Mouse (Mus musculus) c-Kit-positive CD71-negative TER-119-negative erythroid progenitor cells, embryonic 14.5 days (primary cell): ENCODE results near the gene Sox5.

ENCODE experiments used
- DNase-seq: peaks from one replicate; pipeline ENCODE4 v3.0.0-alpha.2; 2013; ENCODE audit warnings: low read depth

Sox5 gene

GRCm38 (mm10) chr6:144772175-144772918 is 9.4 kb downstream of the Sox5 start:
- DNase-seq, result no peak

DNA sequence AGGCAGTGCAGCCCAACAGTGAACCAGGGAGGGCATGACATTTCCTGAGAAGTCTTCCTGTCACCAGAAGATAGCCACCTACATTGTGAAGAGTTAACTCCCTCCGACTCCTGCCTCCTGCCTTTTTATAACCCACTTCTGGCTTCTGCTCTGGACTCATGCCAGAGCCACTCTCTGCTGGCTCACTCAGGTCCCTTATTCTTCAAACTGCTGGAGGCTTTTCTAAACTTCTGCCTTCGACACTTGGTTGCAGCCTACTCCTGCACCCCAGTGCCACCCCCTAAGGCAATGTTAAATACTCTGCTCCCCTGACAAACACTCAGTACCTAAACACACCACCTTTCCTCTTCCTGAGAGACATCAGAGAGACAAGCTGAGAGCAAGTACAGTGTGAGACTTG is 12.7 kb downstream of the Sox5 start:
- no peak for DNase-seq

DNA sequence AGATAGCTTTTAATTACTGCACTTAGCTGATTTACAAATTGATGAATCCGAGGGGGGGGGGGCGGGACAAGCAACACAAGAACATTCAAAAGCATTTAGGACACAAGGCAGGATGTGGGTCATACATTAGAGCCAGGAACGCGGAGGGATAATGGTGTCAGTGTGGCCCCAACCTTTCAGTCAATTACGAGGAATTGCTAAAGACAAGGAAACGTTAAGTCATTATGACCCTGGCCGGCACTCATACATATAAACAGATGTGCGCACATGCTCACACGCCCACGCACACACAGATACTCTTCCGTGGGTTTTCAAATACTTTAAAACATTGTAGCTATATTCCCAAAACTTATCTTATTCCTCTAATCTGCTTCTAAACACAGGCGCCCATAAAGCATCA is 19.9 kb downstream of the Sox5 start:
- no peak for DNase-seq

DNA sequence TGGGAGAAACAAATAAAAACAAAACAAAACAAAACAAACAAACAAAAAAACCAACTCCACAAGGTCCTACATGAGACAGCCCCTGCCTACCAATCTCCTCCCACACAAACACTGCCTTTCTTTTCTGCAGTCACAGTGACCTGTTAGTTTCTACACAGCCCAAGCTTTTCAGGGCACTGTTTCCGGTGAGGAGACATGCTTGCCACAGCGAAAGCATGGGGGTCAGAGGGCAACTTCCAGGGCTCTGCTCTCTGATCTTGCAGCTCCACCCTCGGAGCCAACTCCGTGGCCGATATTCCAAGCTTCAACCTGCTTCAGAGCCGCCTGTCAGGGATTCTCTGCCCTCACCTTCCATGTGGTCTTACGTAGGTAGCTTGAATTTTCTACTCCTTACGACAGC is 22.6 kb downstream of the Sox5 start:
- no peak for DNase-seq

DNA sequence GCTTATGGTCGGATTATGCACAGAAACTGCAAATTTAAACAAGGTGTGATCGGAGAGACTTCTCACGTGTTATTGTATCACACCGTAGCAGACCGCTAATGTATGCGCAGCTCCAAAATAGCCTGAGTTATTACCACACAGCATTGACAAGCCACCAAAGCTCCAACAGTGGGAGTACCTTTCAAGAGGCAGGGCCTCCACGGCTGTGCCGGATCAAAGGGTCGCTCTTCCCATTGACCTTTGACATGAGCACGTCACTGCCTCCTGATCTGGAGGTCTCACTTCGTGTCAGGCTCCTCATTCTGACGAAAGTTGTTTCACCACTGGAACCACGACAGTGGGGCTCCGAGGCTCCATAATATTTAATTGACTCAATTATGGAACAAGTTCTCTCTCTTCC is 24.4 kb downstream of the Sox5 start:
- no peak for DNase-seq

DNA sequence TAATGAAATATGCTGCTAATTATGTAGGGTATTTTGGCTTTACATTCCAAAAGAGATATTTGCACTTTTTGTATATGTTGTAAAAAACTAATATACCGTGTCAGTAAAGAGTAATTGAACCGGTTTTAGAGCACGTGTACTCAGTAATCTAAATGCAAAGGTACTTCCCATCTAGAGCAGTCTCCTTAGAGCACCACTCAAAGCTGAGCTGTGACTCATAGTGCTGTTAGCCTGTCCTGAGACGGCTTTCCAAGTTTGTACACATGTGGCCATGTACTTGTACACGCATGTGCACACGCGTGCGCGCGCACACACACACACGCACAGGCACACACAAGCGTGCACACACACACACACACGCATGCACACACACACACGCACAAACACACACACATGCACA is 25.3 kb downstream of the Sox5 start:
- no peak for DNase-seq

- DNase-seq, result no peak
These were observed 26.5 kb downstream of the Sox5 start for GRCm38 (mm10) chr6:144755304-144755703.

GRCm38 (mm10) chr6:144754366-144754765 is 27.4 kb downstream of the Sox5 start:
- no peak for DNase-seq

DNA sequence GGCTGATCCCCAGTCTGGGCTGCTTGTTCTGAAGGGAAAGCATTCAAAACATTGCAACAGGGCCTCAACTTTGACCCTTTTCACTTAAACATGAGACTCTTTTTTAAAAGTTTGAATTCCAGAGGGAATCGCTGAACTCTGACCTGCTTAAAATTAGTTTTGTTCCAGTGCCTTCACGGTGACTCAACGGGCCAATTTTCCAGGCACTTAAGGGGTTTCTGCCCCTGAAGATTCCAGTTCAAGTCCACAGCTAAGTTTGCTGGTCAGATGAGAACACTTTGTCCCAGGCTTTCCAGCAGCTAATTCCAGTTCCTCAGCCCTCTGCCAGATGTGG is 27.8 kb downstream of the Sox5 start:
- no peak for DNase-seq

- no peak for DNase-seq
These were observed 28.4 kb downstream of the Sox5 start for GRCm38 (mm10) chr6:144753225-144753962.

DNA sequence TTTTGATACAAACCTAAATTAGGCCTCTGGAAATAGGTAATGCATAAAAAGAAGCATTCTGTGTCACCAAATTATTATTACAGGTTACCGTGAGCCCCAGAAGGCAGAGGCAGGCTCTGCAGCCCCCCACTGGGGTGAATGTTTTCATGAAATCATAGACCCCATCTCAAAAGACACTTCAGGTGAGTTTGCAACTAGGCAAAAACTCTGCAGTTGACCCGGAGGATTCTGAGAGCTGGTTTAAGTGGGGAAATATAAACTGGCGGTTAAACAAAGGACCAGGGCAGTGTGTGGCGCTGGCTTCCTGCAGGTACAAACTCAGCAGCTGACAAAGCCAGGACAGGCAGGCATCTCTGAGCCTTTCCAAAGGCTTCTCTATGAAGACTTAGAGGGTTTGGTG is 30.2 kb downstream of the Sox5 start:
- DNase-seq, result no peak

- DNase-seq, result no peak
These were observed 31.6 kb downstream of the Sox5 start for GRCm38 (mm10) chr6:144750197-144750596.

DNA sequence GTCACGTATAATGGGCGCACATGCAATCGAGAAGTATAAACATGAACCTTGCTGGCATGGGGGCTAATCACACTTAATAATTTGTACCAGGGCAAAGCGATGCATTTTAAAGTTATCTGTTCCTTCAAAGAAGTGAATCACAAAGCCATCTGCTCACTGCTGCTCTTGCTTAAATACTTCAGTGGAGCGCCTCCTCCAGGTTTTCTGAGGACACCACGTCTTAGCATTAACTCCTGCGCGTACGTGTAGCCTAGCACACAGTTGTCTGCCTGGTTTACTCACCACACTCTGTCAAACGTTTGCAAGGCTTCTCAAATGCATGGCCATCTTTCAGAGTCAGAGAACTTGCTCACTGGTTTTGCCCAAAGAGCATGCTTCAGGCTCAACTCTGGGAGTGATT is 35.3 kb downstream of the Sox5 start:
- DNase-seq, result no peak

DNA sequence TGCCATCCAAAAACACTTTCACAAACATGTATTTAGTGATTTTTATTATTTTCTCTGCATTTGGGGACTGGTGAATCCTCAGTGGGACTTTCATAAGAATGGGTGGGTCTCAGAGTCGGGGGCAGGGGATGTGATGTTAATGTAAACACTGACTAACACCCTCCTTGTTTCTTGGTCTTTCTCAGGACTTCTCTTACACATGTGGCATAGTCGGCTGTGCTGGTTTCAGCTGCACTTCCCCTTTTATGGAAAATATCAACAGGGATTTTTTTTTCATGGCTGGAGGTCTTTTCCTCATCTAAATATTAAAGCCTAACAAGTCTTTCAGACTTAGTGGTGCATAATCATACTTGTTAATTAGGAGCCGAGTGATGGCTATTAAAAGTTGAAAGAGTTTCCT is 39.2 kb downstream of the Sox5 start:
- no peak for DNase-seq

- DNase-seq, result no peak
These were observed 40.6 kb downstream of the Sox5 start for GRCm38 (mm10) chr6:144741080-144741655.

DNA sequence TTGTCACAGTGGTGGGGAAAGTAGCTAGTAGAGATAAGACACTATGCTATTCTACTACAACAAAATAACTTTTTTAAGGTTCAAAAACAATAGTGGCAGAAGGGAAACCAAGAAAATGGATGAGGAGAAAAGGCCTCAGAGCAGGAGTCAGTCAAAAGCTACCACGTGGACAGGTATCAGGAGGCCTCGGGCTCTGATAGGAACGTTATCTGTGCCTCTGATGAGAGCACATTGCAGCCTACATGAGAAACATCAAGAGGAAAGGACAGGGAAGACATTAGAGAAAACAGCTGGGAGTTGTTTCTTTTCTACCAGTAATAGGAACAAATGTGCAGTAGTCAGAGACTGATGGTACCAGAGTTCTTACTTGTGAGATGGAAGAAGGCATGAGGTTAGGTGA is 41.4 kb downstream of the Sox5 start:
- DNase-seq, result no peak

DNA sequence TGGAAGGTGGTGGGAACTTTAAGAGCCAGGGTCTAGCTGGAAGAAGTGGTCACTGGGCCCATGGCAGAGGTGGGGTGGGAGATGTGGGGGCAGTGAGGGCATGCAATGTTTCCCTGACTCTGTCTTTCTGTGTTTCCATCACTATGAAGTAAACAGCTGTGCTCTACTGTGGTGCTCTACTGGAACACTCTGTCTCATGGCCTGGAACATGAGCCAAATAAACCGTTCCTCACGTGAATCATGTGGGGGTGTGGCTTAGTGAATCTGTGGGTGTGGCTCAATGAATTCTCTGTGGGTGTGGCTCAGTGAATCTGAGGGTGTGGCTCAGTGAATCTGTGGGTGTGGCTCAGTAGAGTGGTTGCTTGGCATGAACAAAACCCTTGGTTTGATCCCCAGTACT is 42.0 kb downstream of the Sox5 start:
- no peak for DNase-seq

DNA sequence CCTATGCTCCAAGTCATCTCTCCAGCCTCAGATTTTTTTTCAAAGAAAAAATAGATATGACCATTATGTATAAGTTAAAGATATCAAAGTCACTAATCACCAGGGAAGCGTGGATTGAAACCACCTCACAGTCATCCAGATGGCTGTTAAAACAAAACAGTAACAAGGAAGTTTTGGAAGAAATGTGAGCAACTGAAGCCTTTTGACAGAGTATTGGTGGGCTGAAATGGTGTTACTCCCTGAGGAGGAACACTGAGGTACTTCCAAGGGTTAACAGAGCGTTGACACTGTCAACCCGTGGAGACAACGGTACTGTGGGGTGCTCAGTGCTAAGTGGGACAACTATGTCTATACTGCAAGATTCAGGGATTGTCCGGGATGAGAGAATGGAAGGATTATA is 44.0 kb downstream of the Sox5 start:
- no peak for DNase-seq

GRCm38 (mm10) chr6:144731251-144731970 is 50.4 kb downstream of the Sox5 start:
- DNase-seq, result no peak

DNA sequence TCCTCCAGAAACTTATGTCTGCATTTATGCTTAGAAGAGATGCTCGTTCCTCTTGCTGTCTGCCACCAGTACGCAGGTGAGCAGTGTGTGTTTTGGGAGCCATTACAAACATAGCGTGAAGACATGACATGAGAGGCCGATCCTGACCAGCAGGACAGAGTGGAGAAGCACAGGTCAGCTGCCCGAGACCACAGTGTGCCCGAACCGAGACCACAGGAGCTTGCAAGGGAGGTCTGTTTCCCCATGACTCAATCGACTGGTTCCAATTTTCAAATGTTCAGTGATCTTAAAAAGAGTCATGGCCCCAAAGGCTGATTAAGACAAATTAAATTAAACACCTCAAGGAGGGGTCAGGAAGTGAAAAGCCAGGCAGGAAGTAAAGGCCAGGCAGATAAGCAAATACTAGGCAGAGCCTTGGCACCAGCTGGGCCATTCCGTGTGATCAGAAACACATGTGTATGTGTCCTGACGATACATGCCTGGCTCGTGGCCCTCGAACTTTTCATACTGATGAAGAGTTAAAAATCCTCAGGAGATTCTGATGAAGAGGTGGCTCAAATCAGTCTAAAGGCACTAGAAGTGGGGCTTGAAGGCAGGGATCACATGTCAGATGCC is 58.1 kb downstream of the Sox5 start:
- DNase-seq, result no peak

DNA sequence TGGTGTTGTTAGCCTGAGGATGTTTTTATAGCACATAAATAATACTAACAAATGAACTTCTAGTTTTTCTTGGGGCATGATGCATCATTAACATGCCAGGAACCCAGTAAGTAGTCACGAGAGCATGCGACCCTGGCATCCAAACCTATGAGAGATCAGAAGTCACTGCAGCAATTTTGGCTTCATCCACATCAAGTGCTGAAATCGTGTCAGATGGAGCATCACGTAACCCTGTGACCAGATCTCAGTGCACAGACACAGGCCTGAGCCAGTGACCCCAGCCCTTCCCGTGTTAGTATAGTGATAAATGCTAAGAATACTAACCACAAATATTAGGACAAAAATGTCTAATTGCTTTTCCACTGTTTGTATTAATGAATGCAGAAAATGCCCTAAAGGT is 58.8 kb downstream of the Sox5 start:
- DNase-seq, result no peak

GRCm38 (mm10) chr6:144720846-144721245 is 60.9 kb downstream of the Sox5 start:
- DNase-seq, result no peak

DNA sequence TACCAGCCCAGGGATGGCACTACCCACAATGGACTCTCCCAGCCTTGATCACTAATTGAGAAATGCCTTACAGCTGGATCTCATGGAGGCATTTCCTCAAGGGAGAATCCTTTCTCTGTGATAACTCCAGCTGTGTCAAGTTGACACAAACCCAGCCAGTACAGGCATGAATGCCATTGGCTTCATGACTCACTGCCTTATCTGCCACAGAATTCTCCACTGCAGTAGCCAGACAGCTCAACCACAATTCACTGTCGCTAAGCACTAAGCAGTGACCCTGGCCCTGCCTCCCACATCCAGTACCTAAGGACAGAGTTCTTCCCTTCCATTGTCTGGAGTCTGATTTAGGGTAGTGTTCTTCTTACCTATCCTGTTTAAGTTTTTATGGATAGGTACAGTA is 65.4 kb downstream of the Sox5 start:
- no peak for DNase-seq
